Mouse (Mus musculus) skeletal muscle tissue, adult 2 months (tissue): ENCODE data around the gene Mdn1.
A peak's percentile ranks its signal among the peaks of the same experiment; 100 is the strongest.

ENCODE experiments used
- DNase-seq: peaks from one replicate; pipeline ENCODE4 v3.0.0-alpha.2; 2012; ENCODE audit warnings: low read depth, low spot score

Mdn1 gene

DNA sequence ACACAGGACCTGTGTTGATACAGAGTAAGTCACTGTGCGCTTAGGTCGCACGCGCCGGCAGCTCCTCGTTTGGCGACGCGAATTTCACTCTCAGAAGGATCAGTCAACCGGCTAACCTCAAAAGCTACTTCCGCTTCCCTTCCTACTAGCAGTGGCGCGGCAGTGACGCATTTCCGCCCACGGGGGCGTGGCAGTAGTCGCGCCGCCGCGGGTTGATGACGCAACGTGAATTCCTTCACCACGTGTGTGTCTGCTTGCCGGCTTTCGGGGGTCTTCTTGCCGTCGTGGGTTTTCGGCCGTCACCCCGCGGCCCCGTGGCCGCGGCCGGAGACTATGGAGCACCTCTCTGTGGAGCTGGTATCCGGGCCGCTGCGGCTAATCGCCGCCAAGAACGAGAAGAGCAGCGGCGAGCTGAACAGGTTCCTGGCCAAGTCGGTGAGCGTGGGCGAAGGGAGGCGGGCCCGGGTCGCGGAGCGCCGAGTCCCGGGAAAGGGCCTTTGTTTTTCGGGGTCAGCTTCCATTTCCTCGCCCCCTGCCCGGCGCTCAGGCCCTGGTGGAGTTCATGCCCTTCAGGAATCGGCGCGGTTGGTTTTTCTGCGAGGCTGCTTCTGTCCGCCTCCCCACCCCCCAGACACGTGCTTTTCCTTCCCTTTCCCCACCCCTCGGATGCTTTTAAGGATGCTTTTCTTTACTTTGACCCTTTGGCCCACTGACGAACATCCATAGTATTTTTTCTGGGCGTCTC lies at the start of gene Mdn1:
Gene Mdn1 (plus strand): TSS at position 202 of the 745 bp plus-strand sequence.
- DNase-seq = peak; percentile 87

GRCm38 (mm10) chr4:32615034-32615881 lies 41.7 kb upstream of the Mdn1 start, which contains the start of gene Casp8ap2:
TSS of gene Casp8ap2 (plus strand) at chr4:32615451.
- peak; percentile 98 for DNase-seq

DNA sequence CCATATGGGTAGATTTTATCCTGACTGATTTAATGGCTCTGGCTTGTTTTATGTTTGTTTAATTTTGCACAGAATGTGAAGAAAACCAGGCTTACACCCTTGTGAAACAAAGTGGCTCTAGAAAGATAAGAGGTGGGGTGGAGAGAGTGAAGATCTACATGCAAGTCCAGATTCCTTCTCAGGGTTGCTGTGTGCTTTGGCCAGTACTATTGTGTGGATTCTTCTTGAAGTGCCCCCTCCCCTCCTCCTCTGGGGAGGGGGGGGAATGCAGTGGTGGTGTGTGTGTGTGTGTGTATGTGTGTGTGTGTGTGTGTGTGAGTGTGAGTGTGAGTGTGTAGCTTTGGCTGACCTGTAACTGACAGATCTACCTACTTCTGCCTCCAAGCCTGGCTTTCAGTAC lies 35.3 kb upstream of the Mdn1 start:
- no peak for DNase-seq

DNA sequence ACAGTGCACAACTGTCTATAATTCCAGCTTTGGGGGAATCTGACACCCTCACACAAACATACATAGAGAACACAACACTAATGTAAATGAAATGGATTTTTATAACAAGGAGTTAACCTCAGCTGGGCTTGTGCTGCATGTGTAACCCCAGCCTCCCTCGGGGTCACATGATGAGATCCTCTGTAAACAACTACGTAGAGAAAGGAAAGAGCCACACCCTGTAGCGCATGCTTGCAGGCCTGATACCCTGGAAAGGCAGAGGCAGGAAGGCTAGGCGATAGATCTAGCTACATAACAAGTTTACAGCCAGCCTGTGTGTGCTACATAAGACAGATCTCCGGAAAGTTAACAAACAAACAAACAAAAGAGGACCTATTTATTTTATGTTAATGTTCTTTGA lies 5.2 kb upstream of the Mdn1 start:
- DNase-seq = no peak

GRCm38 (mm10) chr4:32656146-32656904 lies 594 bp upstream of the Mdn1 start:
- no peak for DNase-seq

DNA sequence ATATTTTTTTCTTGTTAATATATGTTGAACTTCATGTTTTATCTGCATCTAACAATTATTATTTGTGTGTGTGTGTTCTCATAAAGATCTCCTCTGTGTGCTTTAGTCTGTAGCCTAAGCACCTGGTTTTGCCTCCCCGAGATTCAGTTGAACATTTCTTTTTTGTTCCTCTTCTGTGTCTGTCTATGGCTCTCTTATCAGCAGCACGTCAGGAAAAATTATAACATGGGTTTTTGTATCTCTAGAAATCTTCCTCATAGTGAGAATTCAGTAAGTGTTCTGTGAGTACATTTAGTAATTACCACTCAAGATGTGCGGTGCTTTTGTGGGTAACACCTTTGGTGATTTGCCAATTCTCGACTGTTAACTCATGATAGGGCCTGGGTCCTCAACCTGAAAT lies 8.9 kb downstream of the Mdn1 start:
- no peak for DNase-seq

DNA sequence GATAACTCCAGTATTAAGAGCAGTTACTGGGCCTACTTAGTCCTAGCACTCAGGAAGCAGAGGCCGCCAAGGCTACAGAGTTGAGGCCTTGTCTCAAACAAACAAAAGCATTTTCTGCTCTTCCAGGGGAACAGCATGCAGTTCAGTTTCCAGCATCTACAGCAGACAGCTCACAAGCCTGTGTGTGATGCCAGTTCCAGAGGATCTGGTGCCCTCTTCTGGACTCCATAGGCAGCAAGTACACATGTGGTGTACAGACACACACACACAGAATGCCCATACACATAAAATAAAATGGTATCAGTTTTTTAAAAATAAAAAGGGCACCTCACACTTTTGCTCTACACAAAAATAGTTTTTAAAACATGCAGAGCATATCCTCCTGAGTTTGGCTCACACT lies 11.4 kb downstream of the Mdn1 start:
- no peak for DNase-seq

GRCm38 (mm10) chr4:32669825-32670224 lies 12.9 kb downstream of the Mdn1 start:
- no peak for DNase-seq

DNA sequence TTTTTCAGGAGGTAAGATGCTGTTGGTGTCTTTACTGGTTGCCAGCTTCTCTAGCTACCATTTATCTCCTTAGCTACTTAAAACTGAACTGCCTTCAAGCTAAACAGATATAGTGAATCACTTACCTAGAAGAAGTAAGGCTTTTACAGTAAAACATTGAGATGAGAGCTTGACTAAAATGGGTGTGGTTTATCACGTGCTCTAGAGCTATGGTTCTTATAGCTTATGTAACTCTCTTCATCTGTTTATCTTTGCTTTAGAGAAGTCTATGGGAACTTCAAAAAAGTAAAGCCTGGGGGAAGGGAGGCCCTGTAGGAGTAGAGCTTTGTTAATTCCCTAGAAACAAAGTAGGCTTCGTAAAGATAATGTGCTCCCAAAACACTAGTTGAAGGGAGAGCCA lies 17.1 kb downstream of the Mdn1 start:
- no peak for DNase-seq

GRCm38 (mm10) chr4:32677471-32677870 lies 20.6 kb downstream of the Mdn1 start:
- no peak for DNase-seq

DNA sequence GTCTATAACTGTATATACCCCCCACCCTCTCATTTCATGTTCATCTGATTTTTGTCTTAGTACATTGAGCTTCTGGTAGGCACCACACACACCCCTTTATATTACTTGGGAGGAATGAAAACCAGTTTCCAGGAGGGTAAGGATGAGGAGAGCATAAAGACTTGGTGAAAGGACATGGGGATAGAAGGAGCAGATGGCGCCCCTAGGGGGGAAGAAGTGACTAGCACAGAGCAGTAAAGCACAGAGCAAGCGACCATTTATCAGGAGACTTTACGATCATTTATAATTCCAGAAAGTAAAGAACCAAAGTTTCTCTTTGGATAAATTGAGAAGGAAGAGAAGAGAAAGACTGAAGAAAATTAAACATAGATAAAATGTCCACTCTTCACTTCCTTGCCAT lies 23.9 kb downstream of the Mdn1 start:
- no peak for DNase-seq

DNA sequence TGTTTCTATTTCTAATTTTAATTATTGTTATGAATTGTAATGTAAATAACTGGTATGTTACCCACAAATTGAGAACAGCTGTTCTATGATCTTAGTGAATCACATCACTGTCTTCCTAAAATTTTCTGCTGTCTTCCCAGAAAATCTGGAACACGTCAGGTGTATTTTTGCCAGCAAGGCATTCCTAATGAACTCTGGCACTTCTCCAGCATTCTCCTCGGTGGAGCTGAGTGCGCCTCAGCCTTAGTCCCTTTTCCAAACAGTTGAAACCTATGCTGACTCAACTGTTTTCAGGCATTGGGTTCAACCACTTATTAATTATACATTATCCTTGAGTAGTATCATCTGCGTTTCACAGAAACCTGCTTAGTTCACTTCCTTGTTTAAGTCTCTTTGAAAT lies 25.6 kb downstream of the Mdn1 start:
- DNase-seq = no peak

GRCm38 (mm10) chr4:32683061-32683582 lies 26.2 kb downstream of the Mdn1 start:
- DNase-seq = no peak

DNA sequence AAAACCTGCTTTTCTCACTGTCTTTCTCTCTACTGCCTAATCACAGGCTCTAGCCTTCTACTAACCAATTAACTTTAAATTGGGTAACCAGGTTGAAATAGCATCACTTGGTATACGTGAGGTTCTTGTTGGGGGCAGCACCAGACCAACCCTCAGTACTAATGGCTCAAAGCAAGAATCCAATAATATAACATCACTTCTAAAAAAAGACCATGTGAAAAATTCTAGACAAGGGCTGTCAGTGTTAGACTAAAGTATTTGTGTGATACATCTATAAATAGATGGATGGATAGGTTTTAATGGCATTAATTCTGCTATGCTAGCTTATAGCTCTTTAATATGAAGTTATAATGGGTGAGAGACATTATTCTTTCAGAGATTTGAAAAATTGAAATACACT lies 60.8 kb downstream of the Mdn1 start:
- DNase-seq = no peak

DNA sequence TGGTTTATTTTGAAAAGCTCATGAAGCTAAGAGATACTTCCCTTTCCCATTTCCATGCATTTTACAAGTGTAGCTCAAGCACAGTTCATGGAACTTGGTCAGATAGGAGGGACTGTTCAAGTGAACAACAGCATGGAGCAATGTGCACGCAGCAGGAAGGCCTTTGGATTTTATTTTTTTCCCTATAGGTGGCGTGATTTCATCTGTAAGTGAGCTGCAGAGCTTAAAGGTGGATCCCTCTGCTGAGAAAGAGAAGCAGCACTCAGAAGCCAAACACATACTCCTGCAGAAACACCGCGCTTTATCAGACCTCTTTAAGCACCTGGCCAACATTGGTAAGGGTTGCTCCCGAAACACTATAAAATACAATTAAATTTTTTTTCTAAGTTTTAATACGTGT lies 88.5 kb downstream of the Mdn1 start:
- DNase-seq = no peak

GRCm38 (mm10) chr4:32748396-32748795 lies 91.5 kb downstream of the Mdn1 start:
- no peak for DNase-seq

DNA sequence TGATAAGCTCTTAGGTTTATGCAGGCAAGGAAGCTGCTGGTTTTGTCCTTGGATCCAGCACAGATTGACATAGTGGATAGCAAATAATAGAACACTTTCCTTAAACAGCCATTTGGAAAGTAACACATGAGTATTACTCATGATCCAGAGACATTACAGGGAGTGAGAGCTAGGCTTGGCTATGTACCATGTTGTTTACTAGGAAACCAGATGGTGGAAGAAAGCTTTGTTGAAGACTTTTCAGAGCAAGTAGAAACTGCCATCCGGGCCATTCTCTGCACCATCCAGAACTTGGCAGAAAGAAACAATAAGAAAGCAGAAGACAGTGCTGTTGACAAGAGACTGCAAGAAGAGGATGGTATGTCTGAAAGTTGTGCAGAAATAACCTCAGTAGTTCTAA lies 93.8 kb downstream of the Mdn1 start:
- no peak for DNase-seq

DNA sequence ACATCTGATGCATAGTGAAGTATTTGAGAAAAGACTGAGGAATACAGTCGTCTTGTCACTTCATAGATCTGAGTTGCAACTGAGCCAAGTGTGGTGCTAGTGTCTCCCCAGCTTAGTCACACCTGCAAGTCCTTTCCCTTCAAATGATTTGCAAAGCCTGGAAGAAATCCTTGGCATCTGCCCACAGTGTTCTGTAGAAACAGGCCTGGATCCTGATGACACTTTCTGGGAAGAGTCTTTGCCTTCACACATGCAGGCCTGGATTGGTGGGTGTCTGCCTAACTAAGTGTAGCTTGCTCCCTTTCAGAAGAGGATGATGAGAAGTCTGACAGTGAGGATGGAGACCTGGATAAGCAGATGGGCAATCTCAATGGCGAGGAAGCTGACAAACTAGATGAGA lies 100.5 kb downstream of the Mdn1 start:
- DNase-seq = no peak

DNA sequence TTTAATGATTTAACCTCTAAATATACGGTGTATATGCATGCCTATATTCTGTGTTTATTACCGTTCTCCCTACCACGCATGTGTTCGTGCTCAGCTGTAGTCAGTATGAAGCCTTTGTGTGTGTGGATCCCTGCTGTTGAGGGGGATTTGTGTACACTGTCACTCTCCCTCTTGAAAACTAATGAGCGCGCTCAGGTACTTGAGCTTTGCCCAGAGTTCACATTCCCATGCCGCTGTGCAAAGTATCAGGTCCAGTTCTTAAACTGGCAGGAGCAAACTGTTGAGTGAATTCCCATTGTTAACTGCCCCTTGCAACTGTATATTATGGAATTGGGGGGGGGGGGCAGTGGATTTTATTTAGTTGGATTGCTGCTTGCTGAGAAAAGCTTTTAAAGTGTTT lies 110.6 kb downstream of the Mdn1 start:
- DNase-seq = no peak

DNA sequence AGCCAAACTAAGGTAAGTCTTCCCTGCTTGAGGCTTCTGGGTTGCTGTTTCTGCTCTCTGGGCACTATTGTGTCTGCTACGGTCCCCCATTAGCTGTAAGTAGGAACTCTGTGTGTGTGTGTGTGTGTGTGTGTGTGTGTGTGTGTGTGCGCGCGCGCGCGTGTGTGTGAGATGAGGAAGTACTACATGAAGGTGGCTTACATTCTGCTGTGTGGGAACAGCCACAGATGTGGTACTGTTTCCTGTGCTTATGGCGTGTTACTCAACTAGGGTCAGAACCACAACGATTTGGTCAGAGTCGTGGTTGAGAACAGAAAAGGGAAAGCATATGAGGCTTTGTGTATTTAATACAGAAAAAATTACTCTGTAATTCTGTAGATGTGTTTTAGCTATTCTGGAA lies 111.1 kb downstream of the Mdn1 start:
- peak; percentile 2 for DNase-seq

GRCm38 (mm10) chr4:32770284-32770810 lies 113.4 kb downstream of the Mdn1 start:
- no peak for DNase-seq

GRCm38 (mm10) chr4:32779996-32780395 lies 123.1 kb downstream of the Mdn1 start:
- no peak for DNase-seq
